Mouse (Mus musculus): ENCODE data around the gene Tdg.

- TF ChIP-seq CTCF (IDR thresholded peaks at IDR 0.05; ENCODE audit: borderline replicate concordance, insufficient read depth, low read length) (no peak), POLR2A (IDR thresholded peaks at IDR 0.05; ENCODE audit: low read depth, low read length) (no peak)
Observed at GRCm38 (mm10) chr10:82631133-82631532, 1.5 kb downstream of the Tdg start.
